Mouse (Mus musculus) brain, embryonic 14.5 days (tissue): Measurements from ENCODE around the gene Akna.

Experiments
- CTCF ChIP-seq: fragments of 200-500 bp; IDR thresholded peaks from 2 replicates; pipeline ENCODE4 v1.5.1; 2012; ENCODE audit warnings: inconsistent platforms, mild to moderate bottlenecking, moderate library complexity, borderline replicate concordance; ENCODE audit not compliant: insufficient read depth, insufficient read length; ENCODE audit errors: extremely low read depth
- POLR2A ChIP-seq: fragments of 200-500 bp; IDR thresholded peaks from 2 replicates; pipeline ENCODE4 v1.6.1; 2012; ENCODE audit warnings: mild to moderate bottlenecking, inconsistent platforms, borderline replicate concordance; ENCODE audit not compliant: poor library complexity, insufficient read depth, insufficient read length, severe bottlenecking; ENCODE audit errors: extremely low read depth

DNA sequence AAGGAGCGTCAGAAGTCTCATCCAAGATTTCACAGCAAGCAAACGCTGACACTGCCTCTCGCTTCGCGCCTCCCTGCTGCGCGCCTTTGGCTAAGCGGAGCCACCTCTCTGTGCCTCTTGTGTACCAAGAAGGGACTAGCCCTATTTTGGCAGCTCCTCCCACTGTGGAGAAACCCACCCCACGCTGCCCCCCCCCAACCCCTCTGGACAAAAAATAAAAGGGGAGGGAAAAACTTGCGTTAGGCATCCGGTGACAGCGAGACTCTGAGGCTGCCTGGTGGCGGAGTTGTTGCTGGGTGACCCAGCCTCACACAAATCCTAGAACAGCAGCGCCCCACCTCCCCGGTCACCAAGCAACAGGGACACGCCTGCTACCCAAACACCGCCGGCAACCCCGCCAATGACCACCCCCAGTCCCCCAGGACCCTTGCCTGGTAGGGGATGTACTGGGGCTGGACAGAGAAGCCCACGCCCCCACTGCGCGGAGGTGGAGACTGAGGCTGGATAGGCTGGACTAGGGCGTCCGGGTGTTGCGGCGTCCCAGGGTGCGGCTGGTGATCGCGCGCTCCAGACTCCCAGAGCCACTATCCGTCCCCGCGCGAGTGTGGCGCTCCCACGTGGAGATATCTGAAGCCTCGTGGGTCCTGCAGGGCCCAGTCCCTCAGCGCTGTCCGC lies 6.9 kb upstream of the Akna start:
- no peak for TF ChIP-seq CTCF
- TF ChIP-seq POLR2A: no peak
